Mouse (Mus musculus) mesoderm, embryonic 11.5 days (tissue): ENCODE results near the gene Cyp1b1.

Source experiments
- DNase-seq: peaks from one replicate; pipeline ENCODE4 v3.0.0-alpha.2; 2012; ENCODE audit warnings: low read depth, low spot score

The Cyp1b1 gene

GRCm38 (mm10) chr17:79714931-79715637, at the start of gene Cyp1b1:
Cyp1b1 (minus strand) TSS chr17:79715061.
- no peak for DNase-seq

GRCm38 (mm10) chr17:79761841-79762240, 47.0 kb upstream of the Cyp1b1 start:
- no peak for DNase-seq

- no peak for DNase-seq
These were observed 39.0 kb upstream of the Cyp1b1 start for GRCm38 (mm10) chr17:79753831-79754230.

GRCm38 (mm10) chr17:79752836-79753235, 38.0 kb upstream of the Cyp1b1 start:
- DNase-seq = no peak

GRCm38 (mm10) chr17:79751661-79752191, 36.9 kb upstream of the Cyp1b1 start:
- DNase-seq = no peak

GRCm38 (mm10) chr17:79749647-79750046, 34.8 kb upstream of the Cyp1b1 start:
- DNase-seq = no peak

GRCm38 (mm10) chr17:79746954-79747353, 32.1 kb upstream of the Cyp1b1 start:
- no peak for DNase-seq

- DNase-seq = peak; percentile 49
These were observed 31.3 kb upstream of the Cyp1b1 start for GRCm38 (mm10) chr17:79746146-79746591.

GRCm38 (mm10) chr17:79745051-79745731, 30.3 kb upstream of the Cyp1b1 start:
- peak; percentile 61 for DNase-seq

GRCm38 (mm10) chr17:79743507-79743906, 28.6 kb upstream of the Cyp1b1 start:
- DNase-seq = no peak

GRCm38 (mm10) chr17:79742635-79743034, 27.8 kb upstream of the Cyp1b1 start:
- DNase-seq = no peak

GRCm38 (mm10) chr17:79738847-79739498, 24.1 kb upstream of the Cyp1b1 start:
- DNase-seq = no peak

- no peak for DNase-seq
These were observed 22.7 kb upstream of the Cyp1b1 start for GRCm38 (mm10) chr17:79737598-79737997.

GRCm38 (mm10) chr17:79733039-79733438, 18.2 kb upstream of the Cyp1b1 start:
- DNase-seq = no peak

- DNase-seq = no peak
These were observed 16.1 kb upstream of the Cyp1b1 start for GRCm38 (mm10) chr17:79730988-79731387.

GRCm38 (mm10) chr17:79728585-79729503, 14.0 kb upstream of the Cyp1b1 start:
- DNase-seq = peak; percentile 60

- no peak for DNase-seq
These were observed 13.3 kb upstream of the Cyp1b1 start for GRCm38 (mm10) chr17:79728053-79728584.

- no peak for DNase-seq
These were observed 11.8 kb upstream of the Cyp1b1 start for GRCm38 (mm10) chr17:79726613-79727012.

- DNase-seq = no peak
These were observed 5.8 kb upstream of the Cyp1b1 start for GRCm38 (mm10) chr17:79720681-79721080.

- peak; percentile 94 for DNase-seq
These were observed 835 bp upstream of the Cyp1b1 start for GRCm38 (mm10) chr17:79715649-79716143.
